Mouse (Mus musculus): Measurements from ENCODE around the gene 4930430A15Rik. TPM values are rescaled to one million over a fixed set of nuclear protein-coding genes. Genes with fewer than 3 reads are reported as not detected.

Gene 4930430A15Rik
- not detected in 2 replicates for polyA plus RNA-seq (2015; fragmentation: Nextera tagmentation; extraction: Ambion mirVana)

GRCm38 (mm10) chr2:111229502-111229901, at the start of gene 4930430A15Rik:
Gene 4930430A15Rik (minus strand): TSS chr2:111229602.
- H3K4me3 ChIP-seq: no peak within 1 kb of the TSS
- no peaks in the 10 kb centered on the region for H3K4me1 ChIP-seq
- ATAC-seq (ENCODE audit: insufficient number of reproducible peaks, low FRiP score, low TSS enrichment, low read depth): no peak
- WGBS: 82% methylated on average over 6 of the region's 6 CpGs
- no peak within 1 kb of the TSS for H3K27ac ChIP-seq
- no peaks in the 10 kb centered on the region for H3K9me3 ChIP-seq
- H3K4me2 ChIP-seq: no peak within 1 kb of the TSS
- no peak within 1 kb of the TSS for H3K9ac ChIP-seq
- H3K36me3 ChIP-seq: no peaks in the 10 kb centered on the region
- H3K27me3 ChIP-seq: no peaks in the 10 kb centered on the region

GRCm38 (mm10) chr2:111274006-111274405, 44.6 kb upstream of the 4930430A15Rik start, which contains the start of gene Olfr1277:
Gene Olfr1277 (minus strand): TSS chr2:111274106.
- Histone ChIP-seq H3K27me3 (no peaks in the 10 kb centered on the region), H3K9me3 (no peaks in the 10 kb centered on the region), H3K4me2 (no peak within 1 kb of the TSS), H3K9ac (no peak within 1 kb of the TSS), H3K4me3 (no peak within 1 kb of the TSS), H3K36me3 (no peaks in the 10 kb centered on the region), H3K27ac (no peak within 1 kb of the TSS), H3K4me1 (no peaks in the 10 kb centered on the region)
- WGBS: 77% methylated on average over 2 of the region's 2 CpGs
- no peak for ATAC-seq (ENCODE audit: insufficient number of reproducible peaks, low FRiP score, low TSS enrichment, low read depth)

- no peaks in the 10 kb centered on the region for H3K4me1 ChIP-seq
- H3K9me3 ChIP-seq: no peaks in the 10 kb centered on the region
- no peak within 1 kb of the TSS for H3K4me2 ChIP-seq
- no peak within 1 kb of the TSS for H3K27ac ChIP-seq
- no peak within 1 kb of the TSS for H3K4me3 ChIP-seq
- no peaks in the 10 kb centered on the region for H3K27me3 ChIP-seq
- H3K9ac ChIP-seq: no peak within 1 kb of the TSS
- H3K36me3 ChIP-seq: no peaks in the 10 kb centered on the region
- ATAC-seq (ENCODE audit: insufficient number of reproducible peaks, low FRiP score, low TSS enrichment, low read depth): no peak
These were observed 24.8 kb upstream of the 4930430A15Rik start, which contains the start of gene Olfr1276 for GRCm38 (mm10) chr2:111254216-111254615. Gene Olfr1276 (plus strand): TSS chr2:111254516.

- Histone ChIP-seq H3K9ac (no peak within 1 kb of the TSS), H3K36me3 (no peaks in the 10 kb centered on the region), H3K4me2 (no peak within 1 kb of the TSS), H3K27ac (no peak within 1 kb of the TSS), H3K4me1 (no peaks in the 10 kb centered on the region), H3K9me3 (no peaks in the 10 kb centered on the region), H3K4me3 (no peak within 1 kb of the TSS), H3K27me3 (no peaks in the 10 kb centered on the region)
- 70% methylated on average over 1 of the region's 1 CpGs for WGBS
- no peak for ATAC-seq (ENCODE audit: insufficient number of reproducible peaks, low FRiP score, low TSS enrichment, low read depth)
These were observed 5.8 kb upstream of the 4930430A15Rik start, which contains the start of gene Olfr1275 for GRCm38 (mm10) chr2:111235186-111235585. Gene Olfr1275 (minus strand): TSS chr2:111235286.

GRCm38 (mm10) chr2:111182068-111182467, 47.3 kb downstream of the 4930430A15Rik start:
- H3K27me3 ChIP-seq: no peaks in the 10 kb centered on the region
- H3K9me3 ChIP-seq: no peaks in the 10 kb centered on the region
- no peak overlapping the region for H3K4me2 ChIP-seq
- no peak overlapping the region for H3K27ac ChIP-seq
- no peak overlapping the region for H3K4me3 ChIP-seq
- no peak for ATAC-seq (ENCODE audit: insufficient number of reproducible peaks, low FRiP score, low TSS enrichment, low read depth)
- WGBS: 93% methylated on average over 11 of the region's 11 CpGs
- no peaks in the 10 kb centered on the region for H3K36me3 ChIP-seq
- no peak overlapping the region for H3K9ac ChIP-seq
- no peaks in the 10 kb centered on the region for H3K4me1 ChIP-seq

- 72% methylated on average over 2 of the region's 2 CpGs for WGBS
- ATAC-seq (ENCODE audit: insufficient number of reproducible peaks, low FRiP score, low TSS enrichment, low read depth): no peak
- no peak within 1 kb of the TSS for H3K27ac ChIP-seq
- no peaks in the 10 kb centered on the region for H3K4me1 ChIP-seq
- no peak within 1 kb of the TSS for H3K4me3 ChIP-seq
- H3K36me3 ChIP-seq: no peaks in the 10 kb centered on the region
- no peaks in the 10 kb centered on the region for H3K9me3 ChIP-seq
- H3K27me3 ChIP-seq: no peaks in the 10 kb centered on the region
- H3K4me2 ChIP-seq: no peak within 1 kb of the TSS
- H3K9ac ChIP-seq: no peak within 1 kb of the TSS
These were observed 76.6 kb downstream of the 4930430A15Rik start, which contains the start of gene Gm15130 for GRCm38 (mm10) chr2:111152836-111153235. Gene Gm15130 (minus strand): TSS chr2:111152936.

- H3K9me3 ChIP-seq: no peaks in the 10 kb centered on the region
- no peaks in the 10 kb centered on the region for H3K27me3 ChIP-seq
- H3K4me1 ChIP-seq: no peaks in the 10 kb centered on the region
- no peak overlapping the region for H3K27ac ChIP-seq
- no peak overlapping the region for H3K4me3 ChIP-seq
- no peaks in the 10 kb centered on the region for H3K36me3 ChIP-seq
- no peak overlapping the region for H3K9ac ChIP-seq
- 23% methylated on average over 5 of the region's 5 CpGs for WGBS
- no peak for ATAC-seq (ENCODE audit: insufficient number of reproducible peaks, low FRiP score, low TSS enrichment, low read depth)
- no peak overlapping the region for H3K4me2 ChIP-seq
These were observed 93.7 kb downstream of the 4930430A15Rik start for GRCm38 (mm10) chr2:111135739-111136138.

Other genes with a start within 250 kb of the 4930430A15Rik start
- gene Gm13941, start 123.6 kb downstream of the 4930430A15Rik start, polyA plus RNA-seq (2015; fragmentation: Nextera tagmentation; extraction: Ambion mirVana): not detected in 2 replicates
- not detected in 2 replicates for gene Gm15130, start 76.7 kb downstream of the 4930430A15Rik start, polyA plus RNA-seq (2015; fragmentation: Nextera tagmentation; extraction: Ambion mirVana)
- not detected in 2 replicates for gene Olfr1275, start 5.7 kb upstream of the 4930430A15Rik start, polyA plus RNA-seq (2015; fragmentation: Nextera tagmentation; extraction: Ambion mirVana)
- not detected in 2 replicates for gene Olfr1276, start 24.9 kb upstream of the 4930430A15Rik start, polyA plus RNA-seq (2015; fragmentation: Nextera tagmentation; extraction: Ambion mirVana)
- gene Olfr1277, start 44.5 kb upstream of the 4930430A15Rik start, polyA plus RNA-seq (2015; fragmentation: Nextera tagmentation; extraction: Ambion mirVana): not detected in 2 replicates
- gene Olfr1278, start 60.5 kb upstream of the 4930430A15Rik start, polyA plus RNA-seq (2015; fragmentation: Nextera tagmentation; extraction: Ambion mirVana): not detected in 2 replicates
- not detected in 2 replicates for gene Olfr1279, start 71.0 kb upstream of the 4930430A15Rik start, polyA plus RNA-seq (2015; fragmentation: Nextera tagmentation; extraction: Ambion mirVana)
- gene Olfr1280, start 84.4 kb upstream of the 4930430A15Rik start, polyA plus RNA-seq (2015; fragmentation: Nextera tagmentation; extraction: Ambion mirVana): not detected in 2 replicates
- gene Olfr1281, start 96.9 kb upstream of the 4930430A15Rik start, polyA plus RNA-seq (2015; fragmentation: Nextera tagmentation; extraction: Ambion mirVana): not detected in 2 replicates
- not detected in 2 replicates for gene Olfr1282, start 106.5 kb upstream of the 4930430A15Rik start, polyA plus RNA-seq (2015; fragmentation: Nextera tagmentation; extraction: Ambion mirVana)
- not detected in 2 replicates for gene Olfr1283, start 137.2 kb upstream of the 4930430A15Rik start, polyA plus RNA-seq (2015; fragmentation: Nextera tagmentation; extraction: Ambion mirVana)
- gene Olfr1284, start 145.9 kb upstream of the 4930430A15Rik start, polyA plus RNA-seq (2015; fragmentation: Nextera tagmentation; extraction: Ambion mirVana): not detected in 2 replicates
- not detected in 2 replicates for gene Olfr1286, start 193.5 kb upstream of the 4930430A15Rik start, polyA plus RNA-seq (2015; fragmentation: Nextera tagmentation; extraction: Ambion mirVana)
- not detected in 2 replicates for gene Olfr1287, start 219.5 kb upstream of the 4930430A15Rik start, polyA plus RNA-seq (2015; fragmentation: Nextera tagmentation; extraction: Ambion mirVana)
- not detected in 2 replicates for gene Olfr1288, start 244.5 kb upstream of the 4930430A15Rik start, polyA plus RNA-seq (2015; fragmentation: Nextera tagmentation; extraction: Ambion mirVana)

Measured in limb, embryonic 15.5 days (tissue).